Mouse (Mus musculus) intestine, embryonic 14.5 days (tissue): ENCODE results near the gene Gas8. TPM values are rescaled to one million over a fixed set of nuclear protein-coding genes. Genes with fewer than 3 reads are reported as not detected.
"Not testable (repeated sequence)": the region's sequence is repeated elsewhere in the genome, so short reads cannot be mapped to it uniquely, and the experiment has no call there.

ENCODE experiments used
- ATAC-seq: fragments of 200-750 bp; cut with Nextera tagmentation; replicated peaks from 2 replicates; pipeline ENCODE4 v1.8.0; 2017; ENCODE audit warnings: low read depth, moderate number of reproducible peaks, moderate TSS enrichment, moderate library complexity; ENCODE audit not compliant: low FRiP score, low TSS enrichment
- DNase-seq: peaks from one replicate; pipeline ENCODE4 v3.0.0-alpha.2; 2018; ENCODE audit warnings: low spot score
- H3K27ac ChIP-seq: fragments of 300-500 bp; sonication (generic); 2 replicates; pipeline ENCODE4 v1.5.1; 2014; ENCODE audit warnings: low read depth, mild to moderate bottlenecking, control low read depth
- H3K27me3 ChIP-seq: fragments of 300-500 bp; sonication (generic); replicated peaks from 2 replicates; pipeline ENCODE4 v1.6.1; 2014; ENCODE audit warnings: low read length, control low read depth; ENCODE audit not compliant: control insufficient read depth, insufficient read depth
- H3K36me3 ChIP-seq: fragments of 300-500 bp; sonication (generic); 2 replicates; pipeline ENCODE4 v1.6.1; 2014; ENCODE audit warnings: low read length, control low read depth; ENCODE audit not compliant: control insufficient read depth, insufficient read depth
- H3K4me1 ChIP-seq: fragments of 300-500 bp; sonication (generic); replicated peaks from 2 replicates; pipeline ENCODE4 v1.6.1; 2014; ENCODE audit warnings: low read length, control low read depth, mixed read lengths; ENCODE audit not compliant: control insufficient read depth, insufficient read depth
- H3K4me2 ChIP-seq: fragments of 300-500 bp; sonication (generic); 2 replicates; pipeline ENCODE4 v1.6.1; 2014; ENCODE audit warnings: low read length
- H3K4me3 ChIP-seq: fragments of 300-500 bp; sonication (generic); 2 replicates; pipeline ENCODE4 v1.5.1; 2014; ENCODE audit warnings: low read depth, low read length, control low read depth, mixed read lengths
- H3K9ac ChIP-seq: fragments of 300-500 bp; sonication (generic); 2 replicates; pipeline ENCODE4 v1.6.1; 2014; ENCODE audit warnings: mild to moderate bottlenecking, low read length
- H3K9me3 ChIP-seq: fragments of 300-500 bp; sonication (generic); 2 replicates; pipeline ENCODE4 v1.6.1; 2016; ENCODE audit warnings: low read length, control low read depth; ENCODE audit not compliant: control insufficient read depth
- WGBS: fragments of 180-500 bp; shearing (Covaris S2); extraction: QIAGEN DNeasy Blood & Tissue Kit; methylation state at CpG from one replicate; pipeline ENCODE4 v1.1.7; 2014; 5-methylcytosine and 5-hydroxymethylcytosine counted together
- polyA plus RNA-seq: library from polyadenylated mRNA; unstranded; fragments of >200 nt; fragmentation: Nextera tagmentation; extraction: Ambion mirVana; gene quantifications from 2 replicates; pipeline ENCODE4 v1.2.1, GENCODE M21; 2014

Gas8 gene
- polyA plus RNA-seq, 1 experiment from 2014 or later = 26.9 TPM

DNA sequence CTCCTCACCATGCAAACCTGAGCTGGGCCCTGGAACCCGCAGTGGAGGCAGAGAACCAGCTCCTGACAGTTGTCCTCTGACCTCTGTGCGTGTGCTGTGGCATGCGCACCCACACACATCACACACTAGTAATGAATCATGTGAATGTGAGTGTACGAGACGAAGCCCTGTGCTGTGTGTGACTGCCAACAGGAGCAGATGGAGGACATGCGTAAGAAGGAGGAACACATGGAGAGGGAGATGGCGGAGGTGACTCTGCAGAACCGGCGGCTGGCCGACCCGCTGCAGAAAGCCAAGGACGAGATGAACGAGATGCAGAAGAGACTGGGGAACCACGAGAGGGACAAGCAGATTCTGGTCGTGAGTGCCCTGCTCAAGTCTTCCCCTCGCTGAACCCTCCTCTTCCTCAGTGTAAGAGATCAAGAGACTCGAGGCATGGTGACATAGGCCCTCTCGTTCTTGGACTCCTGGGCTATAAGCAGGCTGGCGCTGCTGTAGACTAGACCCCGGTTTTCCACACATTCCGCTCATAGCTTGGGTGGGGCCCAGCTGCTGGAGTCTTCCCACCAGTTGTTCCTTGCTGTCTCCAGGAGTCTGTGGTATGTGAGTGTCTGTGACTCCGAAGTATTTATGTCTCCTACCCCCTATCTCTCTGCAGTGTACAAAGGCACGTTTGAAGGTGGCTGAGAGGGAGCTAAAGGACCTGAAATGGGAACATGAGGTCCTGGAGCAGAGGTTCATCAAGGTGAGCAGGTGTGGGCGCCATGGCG is 9.3 kb downstream of the Gas8 start:
- DNase-seq = no peak
- Histone ChIP-seq H3K36me3 (peaks cover 98% of the 10 kb centered on the region), H3K27ac (no peak overlapping the region)

DNA sequence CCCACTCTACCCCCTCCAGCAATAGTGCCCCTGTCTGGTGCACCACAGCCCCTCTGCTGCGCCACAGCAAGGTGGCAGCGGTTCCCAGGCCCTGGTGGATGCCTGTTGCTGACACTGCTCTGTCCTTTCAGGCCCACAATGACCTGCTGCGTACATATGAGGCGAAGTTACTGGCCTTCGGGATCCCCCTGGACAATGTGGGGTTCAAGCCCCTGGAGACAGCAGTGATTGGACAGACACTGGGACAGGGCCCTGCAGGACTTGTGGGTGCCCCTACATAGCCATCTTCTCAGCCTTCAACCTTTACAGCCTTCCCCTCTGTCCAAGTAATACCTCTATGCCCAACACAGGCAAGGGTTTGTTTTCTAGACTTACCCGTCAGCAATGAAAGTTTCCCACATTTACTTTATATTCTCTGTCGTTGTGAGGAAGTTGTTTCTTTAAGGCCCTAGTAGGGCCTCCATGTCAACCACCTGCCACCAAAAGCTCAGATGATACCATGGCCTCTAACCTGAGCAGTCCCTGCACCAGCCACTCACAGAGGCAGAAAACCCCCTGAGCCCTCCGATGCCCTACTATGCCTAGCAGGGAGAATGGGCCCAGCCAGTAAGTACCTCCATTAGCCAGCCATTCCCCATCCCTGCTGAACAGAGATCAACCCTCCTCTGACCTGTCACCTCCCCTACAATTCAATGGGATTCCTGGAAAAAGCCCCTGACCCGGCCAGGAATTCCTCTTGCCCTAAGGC is 17.8 kb downstream of the Gas8 start:
- WGBS = 83% methylated on average over 9 of the region's 9 CpGs
- H3K9me3 ChIP-seq = no peaks in the 10 kb centered on the region
- no peaks in the 10 kb centered on the region for H3K4me1 ChIP-seq
- H3K36me3 ChIP-seq = peaks cover 43% of the 10 kb centered on the region
- H3K4me3 ChIP-seq = no peak overlapping the region
- H3K27ac ChIP-seq = no peak overlapping the region
- DNase-seq (no peak), ATAC-seq (0 out of 2 replicates have a peak, but pooled peaks have one; percentile 60)
- no peaks in the 10 kb centered on the region; the same call in 1 of the 2 replicates for H3K27me3 ChIP-seq
- H3K4me2 ChIP-seq = no peak overlapping the region
- H3K9ac ChIP-seq = no peak overlapping the region

More for the DNA sequence above, 9.3 kb downstream of the Gas8 start:
- H3K9me3 ChIP-seq = no peaks in the 10 kb centered on the region
- no peak for ATAC-seq
- H3K4me3 ChIP-seq = no peak overlapping the region
- no peaks in the 10 kb centered on the region for H3K27me3 ChIP-seq
- WGBS = 90% methylated on average over 25 of the region's 25 CpGs
- H3K4me2 ChIP-seq = no peak overlapping the region
- no peak overlapping the region for H3K9ac ChIP-seq
- H3K4me1 ChIP-seq = no peaks in the 10 kb centered on the region

DNA sequence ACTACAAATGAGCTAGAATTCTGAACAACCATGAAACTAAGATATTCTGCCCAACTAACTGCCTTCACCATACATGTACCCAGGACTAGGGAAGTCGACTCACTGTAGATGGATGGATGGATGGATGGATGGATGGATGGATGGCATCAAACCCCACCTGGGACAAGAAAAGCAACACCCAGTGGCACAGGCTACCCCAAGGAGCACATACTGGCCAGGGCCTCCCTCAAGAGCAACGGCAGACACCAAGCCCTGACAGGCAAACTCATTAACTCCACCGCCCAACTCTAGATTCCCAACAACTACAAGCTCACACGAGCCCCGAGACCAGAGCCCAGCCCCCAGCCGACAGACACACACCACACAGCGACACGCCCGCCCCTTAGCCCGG is 18.4 kb downstream of the Gas8 start:
- no peak overlapping the region for H3K9ac ChIP-seq
- H3K4me2 ChIP-seq = no peak overlapping the region
- H3K36me3 ChIP-seq = peaks cover 38% of the 10 kb centered on the region
- ATAC-seq = no peak
- no peak overlapping the region for H3K27ac ChIP-seq
- H3K9me3 ChIP-seq = no peaks in the 10 kb centered on the region
- no peaks in the 10 kb centered on the region; the same call in 1 of the 2 replicates for H3K27me3 ChIP-seq
- DNase-seq = no peak
- 23% methylated on average over 10 of the region's 10 CpGs for WGBS
- H3K4me1 ChIP-seq = no peaks in the 10 kb centered on the region
- H3K4me3 ChIP-seq = no peak overlapping the region

DNA sequence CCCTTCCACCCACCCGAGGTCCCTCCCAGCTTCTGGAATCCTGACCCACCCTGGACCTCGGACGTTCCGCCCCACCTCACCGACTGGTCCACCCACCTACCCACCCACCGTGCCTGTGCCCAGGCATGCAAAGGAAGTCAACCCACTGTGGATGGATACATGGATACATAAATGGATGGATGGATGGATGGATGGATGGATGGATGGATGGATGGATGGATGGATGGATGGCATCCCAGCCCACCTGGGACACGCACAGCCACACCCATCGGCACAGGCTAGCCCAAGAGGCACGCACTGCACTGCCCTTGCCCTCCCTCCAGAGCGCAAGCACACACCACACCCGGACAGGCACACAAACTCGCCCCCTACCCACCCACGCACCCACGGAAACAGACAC is 19.0 kb downstream of the Gas8 start:
- not testable (repeated sequence) for H3K27ac ChIP-seq, DNase-seq, H3K27me3 ChIP-seq, H3K9me3 ChIP-seq, H3K4me2 ChIP-seq, H3K4me3 ChIP-seq, H3K4me1 ChIP-seq, ATAC-seq, H3K9ac ChIP-seq
- peaks cover 32% of the 10 kb centered on the region for H3K36me3 ChIP-seq
- 70% methylated on average over 6 of the region's 14 CpGs for WGBS

DNA sequence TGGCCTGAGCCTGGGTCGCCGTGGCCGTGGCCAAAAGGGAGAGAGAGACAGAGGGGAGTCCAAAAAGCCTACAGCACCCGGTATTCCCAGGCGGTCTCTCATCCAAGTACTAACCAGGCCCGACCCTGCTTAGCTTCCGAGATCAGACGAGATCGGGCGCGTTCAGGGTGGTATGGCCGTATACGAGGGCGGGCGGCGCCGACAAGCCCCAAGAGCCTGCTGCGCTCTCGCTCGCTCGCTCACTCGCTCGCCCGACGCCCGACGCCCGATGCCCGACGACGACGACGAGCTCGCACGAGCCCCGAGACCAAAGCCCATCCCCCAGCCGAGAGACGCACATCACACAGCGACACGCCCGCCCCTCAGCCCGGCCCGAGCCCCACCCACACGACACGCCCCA is 45.6 kb downstream of the Gas8 start:
- H3K4me1 ChIP-seq, H3K27ac ChIP-seq, H3K4me2 ChIP-seq, H3K36me3 ChIP-seq, DNase-seq, H3K27me3 ChIP-seq, ATAC-seq, H3K4me3 ChIP-seq, H3K9ac ChIP-seq, H3K9me3 ChIP-seq: not testable (repeated sequence)
- WGBS = no CpG with 5 or more reads among the region's 45 CpGs

DNA sequence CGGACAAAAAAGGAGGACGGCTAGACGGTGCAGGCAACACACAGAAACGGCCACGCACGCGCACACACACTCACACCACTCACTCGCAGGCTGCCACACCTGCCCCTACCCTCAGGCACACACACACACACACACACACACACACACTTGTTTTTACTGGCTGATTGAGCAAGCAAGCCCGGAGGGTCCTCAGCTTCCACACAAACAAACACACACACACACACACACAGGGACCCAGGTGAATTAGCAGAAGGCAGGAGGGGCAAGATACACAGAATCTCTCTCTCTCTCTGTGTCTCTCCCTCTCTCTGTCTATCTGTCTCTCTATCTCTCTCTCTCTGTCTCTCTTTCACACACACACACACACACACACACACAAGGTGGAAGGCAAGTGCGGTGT is 56.8 kb downstream of the Gas8 start:
- not testable (repeated sequence) for H3K4me3 ChIP-seq, DNase-seq, ATAC-seq, H3K36me3 ChIP-seq, H3K27me3 ChIP-seq, H3K9me3 ChIP-seq, H3K9ac ChIP-seq, H3K4me2 ChIP-seq, H3K27ac ChIP-seq, H3K4me1 ChIP-seq
- WGBS = 55% methylated on average over 1 of the region's 10 CpGs

Other genes with a start within 250 kb of the Gas8 start
- gene Fanca, start 200.3 kb upstream of the Gas8 start, polyA plus RNA-seq = 29.8 and 32.0 TPM in 2 replicates
- 1.8 and 2.9 TPM in 2 replicates for gene Spire2, start 186.1 kb upstream of the Gas8 start, polyA plus RNA-seq
- 164 and 170 TPM in 2 replicates for gene Tcf25, start 145.1 kb upstream of the Gas8 start, polyA plus RNA-seq
- not detected in 2 replicates for gene Mc1r, start 111.7 kb upstream of the Gas8 start, polyA plus RNA-seq
- 98.5 and 103 TPM in 2 replicates for gene Tubb3, start 107.4 kb upstream of the Gas8 start, polyA plus RNA-seq
- gene Def8, start 95.3 kb upstream of the Gas8 start, polyA plus RNA-seq = 32.6 and 36.6 TPM in 2 replicates
- 36.8 and 40.8 TPM in 2 replicates for gene Afg3l1, start 40.9 kb upstream of the Gas8 start, polyA plus RNA-seq
- gene Dbndd1, start 3.4 kb upstream of the Gas8 start, polyA plus RNA-seq = 4.9 and 7.1 TPM in 2 replicates
- 8.0 and 8.3 TPM in 2 replicates for gene Rhou, start 135.1 kb downstream of the Gas8 start, polyA plus RNA-seq